Comparison of ENCODE assay signal across 9 mouse cellular contexts in genomic region chr10:127750136-127750777, GRCm38 (mm10). TPM values are rescaled to one million over a fixed set of nuclear protein-coding genes. Genes with fewer than 3 reads are reported as not detected.
DNase-seq lines count a peak whose midpoint lies in the region; ATAC-seq and TF ChIP-seq lines count a peak whose summit lies in the region.
"Had no signal": no experiment of that assay in that cellular context is flagged by ENCODE, and none has a peak within 500 bp of the region (broad histone marks: within the 10 kb centered on the region; RNA-seq: fewer than 3 reads in every experiment).

No protein-coding gene starts in this region.

- H3K27me3 ChIP-seq in forebrain, embryonic 10.5 days (ENCODE audit: poor library complexity, severe bottlenecking), result no peaks in the 10 kb centered on the region; the same call in 1 of the 2 replicates
- no peaks in the 10 kb centered on the region for H3K27me3 ChIP-seq in hindbrain, embryonic 15.5 days
- H3K27me3 ChIP-seq in midbrain, postnatal 0 days (ENCODE audit: insufficient read depth, low read length), result no peaks in the 10 kb centered on the region

- no peak overlapping the region for H3K9ac ChIP-seq in hindbrain, embryonic 15.5 days
- peak overlapping the region; percentile 8; the same call in 1 of the 2 replicates for H3K9ac ChIP-seq in midbrain, postnatal 0 days (replicated peaks; ENCODE audit: low read length, poor library complexity, severe bottlenecking)

- no peak overlapping the region for H3K27ac ChIP-seq in left cerebral cortex, adult 2 months
- H3K27ac ChIP-seq in forebrain, embryonic 10.5 days, result no peak overlapping the region
- no peak overlapping the region for H3K27ac ChIP-seq in hindbrain, embryonic 15.5 days (replicated peaks)
- H3K27ac ChIP-seq in midbrain, postnatal 0 days (ENCODE audit: low read depth, low read length), result no peak overlapping the region

- intact Hi-C loops in left cerebral cortex, adult 2 months (cut with DNase I), result no loop called here

- no peak for DNase-seq in left cerebral cortex, adult 2 months (ENCODE audit: extremely low spot score in 1 of 2, low spot score in 2 of 2)
- no peak for DNase-seq in left cerebral cortex, adult 18-20 months (ENCODE audit: low spot score in 2 of 2)
- DNase-seq in forebrain, embryonic 10.5 days (ENCODE audit: extremely low spot score, low spot score), result no peak
- no peak for DNase-seq in midbrain, postnatal 0 days (ENCODE audit: low spot score)
- DNase-seq in cerebellum, adult 9-10 months, result no peak

- peaks cover 20% of the 10 kb centered on the region for H3K4me1 ChIP-seq in forebrain, embryonic 10.5 days
- 0 out of 2 replicates have a peak, but pooled peaks cover 6% of the 10 kb centered on the region for H3K4me1 ChIP-seq in hindbrain, embryonic 15.5 days (replicated peaks)
- no peaks in the 10 kb centered on the region for H3K4me1 ChIP-seq in midbrain, postnatal 0 days (ENCODE audit: insufficient read depth, low read length)

- peak; percentile 59; the same call in 1 of the 2 replicates for ATAC-seq in hindbrain, embryonic 15.5 days (ENCODE audit: low FRiP score, low read depth)
- ATAC-seq in midbrain, postnatal 0 days (ENCODE audit: low FRiP score), result no peak
- ATAC-seq in monocyte, adult 5-6 weeks (replicated peaks; ENCODE audit: insufficient number of reproducible peaks, low FRiP score, low TSS enrichment, poor library complexity, severe bottlenecking), result no peak
- no peak for ATAC-seq in granulocyte monocyte progenitor cell, adult 5-6 weeks (replicated peaks; ENCODE audit: poor library complexity, severe bottlenecking)

- no peaks in the 10 kb centered on the region for H3K9me3 ChIP-seq in forebrain, embryonic 10.5 days
- H3K9me3 ChIP-seq in hindbrain, embryonic 15.5 days, result no peaks in the 10 kb centered on the region
- no peaks in the 10 kb centered on the region for H3K9me3 ChIP-seq in midbrain, postnatal 0 days (ENCODE audit: low read length)

- WGBS in forebrain, embryonic 10.5 days, result 57% methylated on average over 24 of the region's 24 CpGs
- WGBS in hindbrain, embryonic 15.5 days, result 52% methylated on average over 24 of the region's 24 CpGs
- WGBS in midbrain, postnatal 0 days, result 53% methylated on average over 24 of the region's 24 CpGs

- no peak for TF ChIP-seq CTCF in left cerebral cortex, adult 2 months (IDR thresholded peaks at IDR 0.05)
- no peak for TF ChIP-seq CTCF in midbrain, postnatal 0 days (IDR thresholded peaks at IDR 0.05)

- peak overlapping the region; percentile 36 for H3K4me2 ChIP-seq in hindbrain, embryonic 15.5 days
- H3K4me2 ChIP-seq in midbrain, postnatal 0 days (ENCODE audit: low read depth, low read length, poor library complexity, severe bottlenecking), result peak overlapping the region; percentile 36

- H3K36me3 ChIP-seq in forebrain, embryonic 10.5 days (replicated peaks), result peaks cover 42% of the 10 kb centered on the region
- H3K36me3 ChIP-seq in hindbrain, embryonic 15.5 days, result peaks cover 22% of the 10 kb centered on the region
- H3K36me3 ChIP-seq in midbrain, postnatal 0 days (ENCODE audit: insufficient read depth, low read length), result peaks cover 18% of the 10 kb centered on the region

- H3K4me3 ChIP-seq in left cerebral cortex, adult 2 months, result peak overlapping the region; percentile 39
- peak overlapping the region; percentile 37 for H3K4me3 ChIP-seq in forebrain, embryonic 10.5 days
- peak overlapping the region; percentile 13 for H3K4me3 ChIP-seq in hindbrain, embryonic 15.5 days
- peak overlapping the region; percentile 12; the same call in 1 of the 2 replicates for H3K4me3 ChIP-seq in midbrain, postnatal 0 days (ENCODE audit: low read depth, low read length)

RNA-seq across cellular contexts. Expression of gene Gpr182, which starts 1.3 kb away (rescaled TPM):
- 1 to 10 TPM; 1.5 to 2.8 TPM for total RNA-seq in left cerebral cortex, adult 2 months (2021)
- 1 to 10 TPM; 1.5 to 2.2 TPM for total RNA-seq in left cerebral cortex, adult 18-20 months (2021)
- polyA plus RNA-seq in forebrain, embryonic 10.5 days (2016; fragmentation: Nextera tagmentation; extraction: Ambion mirVana), result 0.30 and 0.44 TPM in 2 replicates
- polyA plus RNA-seq in hindbrain, embryonic 15.5 days (2015; fragmentation: Nextera tagmentation; extraction: Ambion mirVana), result 1.8 TPM in 2 replicates
- total RNA-seq in midbrain, postnatal 0 days (2014; rRNA removed), result 1.6 and 3.2 TPM in 2 replicates
- polyA plus RNA-seq in midbrain, postnatal 0 days (2015; fragmentation: Nextera tagmentation; extraction: Ambion mirVana), result 1.8 and 2.7 TPM in 2 replicates
- not detected in 3 replicates for total RNA-seq in monocyte, adult 5-6 weeks (2017)
- total RNA-seq in granulocyte monocyte progenitor cell, adult 5-6 weeks (2014; fragmentation: Nextera tagmentation), result not detected in 2 replicates
- total RNA-seq in granulocyte monocyte progenitor cell, adult 5-6 weeks (2017), result not detected in 2 replicates
- total RNA-seq: hematopoietic stem cell, adult 5-6 weeks had no signal

RNA-seq across cellular contexts. Expression of gene Rdh1, which starts 9.3 kb away (rescaled TPM):
- total RNA-seq in left cerebral cortex, adult 2 months (2021), result under 1 TPM; 0.23 to 0.28 TPM
- total RNA-seq in left cerebral cortex, adult 18-20 months (2021), result under 1 TPM in 1 of 2 experiments, not detected in 1; 0.19 TPM
- not detected in 2 replicates for polyA plus RNA-seq in forebrain, embryonic 10.5 days (2016; fragmentation: Nextera tagmentation; extraction: Ambion mirVana)
- 0.08 TPM in 1 of 2 replicates, not detected in the other for polyA plus RNA-seq in hindbrain, embryonic 15.5 days (2015; fragmentation: Nextera tagmentation; extraction: Ambion mirVana)
- 0.11 TPM in 1 of 2 replicates, not detected in the other for total RNA-seq in midbrain, postnatal 0 days (2014; rRNA removed)
- 0.05 TPM in 1 of 2 replicates, not detected in the other for polyA plus RNA-seq in midbrain, postnatal 0 days (2015; fragmentation: Nextera tagmentation; extraction: Ambion mirVana)
- not detected in 3 replicates for total RNA-seq in monocyte, adult 5-6 weeks (2017)
- not detected in 2 replicates for total RNA-seq in granulocyte monocyte progenitor cell, adult 5-6 weeks (2014; fragmentation: Nextera tagmentation)
- total RNA-seq in granulocyte monocyte progenitor cell, adult 5-6 weeks (2017), result not detected in 2 replicates
- total RNA-seq: hematopoietic stem cell, adult 5-6 weeks had no signal

RNA-seq across cellular contexts. Expression of gene Rdh16f1, which starts 9.3 kb away (rescaled TPM):
- total RNA-seq in left cerebral cortex, adult 2 months (2021), result not detected
- not detected for total RNA-seq in left cerebral cortex, adult 18-20 months (2021)
- polyA plus RNA-seq in forebrain, embryonic 10.5 days (2016; fragmentation: Nextera tagmentation; extraction: Ambion mirVana), result not detected in 2 replicates
- not detected in 2 replicates for polyA plus RNA-seq in hindbrain, embryonic 15.5 days (2015; fragmentation: Nextera tagmentation; extraction: Ambion mirVana)
- 0.27 TPM in 1 of 2 replicates, not detected in the other for total RNA-seq in midbrain, postnatal 0 days (2014; rRNA removed)
- not detected in 2 replicates for polyA plus RNA-seq in midbrain, postnatal 0 days (2015; fragmentation: Nextera tagmentation; extraction: Ambion mirVana)
- total RNA-seq in monocyte, adult 5-6 weeks (2017), result not detected in 3 replicates
- total RNA-seq in granulocyte monocyte progenitor cell, adult 5-6 weeks (2014; fragmentation: Nextera tagmentation), result not detected in 2 replicates
- not detected in 2 replicates for total RNA-seq in granulocyte monocyte progenitor cell, adult 5-6 weeks (2017)
- total RNA-seq: hematopoietic stem cell, adult 5-6 weeks had no signal

RNA-seq across cellular contexts. Expression of gene Zbtb39, which starts 10.9 kb away (rescaled TPM):
- total RNA-seq in left cerebral cortex, adult 2 months (2021), result 10 to 100 TPM in 1 of 2 experiments, 1 to 10 TPM in 1; 9.8 to 10.3 TPM
- 1 to 10 TPM; 9.6 to 9.9 TPM for total RNA-seq in left cerebral cortex, adult 18-20 months (2021)
- polyA plus RNA-seq in forebrain, embryonic 10.5 days (2016; fragmentation: Nextera tagmentation; extraction: Ambion mirVana), result 4.4 and 5.3 TPM in 2 replicates
- polyA plus RNA-seq in hindbrain, embryonic 15.5 days (2015; fragmentation: Nextera tagmentation; extraction: Ambion mirVana), result 3.2 and 4.1 TPM in 2 replicates
- total RNA-seq in midbrain, postnatal 0 days (2014; rRNA removed), result 13.6 and 15.2 TPM in 2 replicates
- polyA plus RNA-seq in midbrain, postnatal 0 days (2015; fragmentation: Nextera tagmentation; extraction: Ambion mirVana), result 3.0 and 3.1 TPM in 2 replicates
- total RNA-seq in monocyte, adult 5-6 weeks (2017), result 4.8 to 9.7 TPM (median 6.3 TPM) in 3 replicates
- total RNA-seq in granulocyte monocyte progenitor cell, adult 5-6 weeks (2014; fragmentation: Nextera tagmentation), result 6.7 and 7.2 TPM in 2 replicates
- 2.6 and 3.6 TPM in 2 replicates for total RNA-seq in granulocyte monocyte progenitor cell, adult 5-6 weeks (2017)

RNA-seq across cellular contexts. Expression of gene Rdh9, which starts 25.9 kb away (rescaled TPM):
- under 1 TPM; 0.54 to 0.58 TPM for total RNA-seq in left cerebral cortex, adult 2 months (2021)
- total RNA-seq in left cerebral cortex, adult 18-20 months (2021), result under 1 TPM; 0.30 to 0.65 TPM
- polyA plus RNA-seq in forebrain, embryonic 10.5 days (2016; fragmentation: Nextera tagmentation; extraction: Ambion mirVana), result 0.15 and 0.20 TPM in 2 replicates
- 0.09 and 0.21 TPM in 2 replicates for polyA plus RNA-seq in hindbrain, embryonic 15.5 days (2015; fragmentation: Nextera tagmentation; extraction: Ambion mirVana)
- 0.66 TPM in 1 of 2 replicates, not detected in the other for total RNA-seq in midbrain, postnatal 0 days (2014; rRNA removed)
- 0.60 and 0.63 TPM in 2 replicates for polyA plus RNA-seq in midbrain, postnatal 0 days (2015; fragmentation: Nextera tagmentation; extraction: Ambion mirVana)
- total RNA-seq in monocyte, adult 5-6 weeks (2017), result 0.19 to 1.2 TPM (median 1.0 TPM) in 3 replicates
- total RNA-seq in granulocyte monocyte progenitor cell, adult 5-6 weeks (2014; fragmentation: Nextera tagmentation), result not detected in 2 replicates
- total RNA-seq in granulocyte monocyte progenitor cell, adult 5-6 weeks (2017), result not detected in 2 replicates
